12 mouse cellular contexts compared by ENCODE assay signal in the genomic region with DNA sequence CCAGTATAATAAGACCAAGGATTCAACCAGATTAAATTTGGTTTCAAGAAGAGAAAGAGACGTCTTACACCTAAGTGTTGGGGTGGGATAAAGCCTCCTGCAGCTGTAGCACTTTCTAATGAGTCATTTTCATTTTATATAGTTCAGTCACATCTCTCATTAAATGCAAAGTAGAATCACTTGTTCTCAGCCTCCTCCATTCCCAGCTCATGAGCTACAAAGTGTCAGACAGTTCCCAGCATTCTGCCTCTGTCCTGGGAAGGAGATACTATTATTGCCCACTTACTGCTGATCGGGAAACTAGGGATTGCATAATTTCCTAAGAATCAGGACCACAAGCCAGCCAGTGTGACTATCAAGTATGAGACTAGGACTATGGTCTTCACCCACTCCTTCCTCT.
"Had no signal": no experiment of that assay in that cellular context is flagged by ENCODE, and none has a peak within 500 bp of the region (broad histone marks: within the 10 kb centered on the region; RNA-seq: fewer than 3 reads in every experiment).

No protein-coding gene starts in this region.

- DNase-seq: retina, postnatal 1 day; right cerebral cortex, adult 18-20 months; right cerebral cortex, postnatal 14 days; right cerebral cortex, postnatal 25 days; right cerebral cortex, postnatal 4 days; spleen, adult 18-20 months; thymus, adult 18-20 months; thymus, adult 2 months; thymus, postnatal 14 days; thymus, postnatal 25 days; thymus, postnatal 36 days; thymus, postnatal 4 days had no signal
